Mouse (Mus musculus) retina, embryonic 14.5 days (tissue): ENCODE results near the gene Palld.

Experiments used
- DNase-seq: peaks from one replicate; pipeline ENCODE4 v3.0.0-alpha.2; 2015; ENCODE audit warnings: low spot score

The Palld gene

DNA sequence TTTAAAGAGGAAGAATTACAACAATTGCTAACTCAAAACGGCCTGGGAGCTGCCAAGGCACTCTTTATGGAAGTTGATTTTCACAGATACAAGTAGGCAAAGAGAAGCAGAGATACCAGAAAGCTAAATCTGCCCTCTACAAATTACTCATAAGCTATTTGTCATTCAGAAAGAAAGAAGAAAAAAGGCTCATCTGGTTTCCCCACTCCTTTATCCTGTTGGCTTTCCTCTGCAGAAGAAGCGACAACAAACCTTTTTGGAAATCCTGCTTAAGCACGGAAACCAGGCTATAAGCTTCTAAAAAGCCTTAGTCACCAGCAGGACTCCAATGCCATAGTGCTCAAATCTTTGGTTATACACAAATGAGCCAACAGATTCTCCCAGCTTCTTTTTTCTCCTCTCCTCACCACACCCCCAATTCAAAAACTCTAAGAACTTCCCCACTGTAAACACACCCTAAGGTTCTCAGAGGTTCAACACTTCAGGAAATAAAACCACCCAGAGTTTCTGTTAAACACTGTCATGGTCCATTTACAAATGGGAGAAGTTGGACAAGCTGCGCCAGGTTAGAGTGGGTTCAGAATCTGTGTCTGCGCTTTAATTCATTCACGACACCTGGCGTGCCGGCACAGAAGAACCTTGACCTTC is 349.6 kb downstream of the Palld start:
- DNase-seq = no peak

DNA sequence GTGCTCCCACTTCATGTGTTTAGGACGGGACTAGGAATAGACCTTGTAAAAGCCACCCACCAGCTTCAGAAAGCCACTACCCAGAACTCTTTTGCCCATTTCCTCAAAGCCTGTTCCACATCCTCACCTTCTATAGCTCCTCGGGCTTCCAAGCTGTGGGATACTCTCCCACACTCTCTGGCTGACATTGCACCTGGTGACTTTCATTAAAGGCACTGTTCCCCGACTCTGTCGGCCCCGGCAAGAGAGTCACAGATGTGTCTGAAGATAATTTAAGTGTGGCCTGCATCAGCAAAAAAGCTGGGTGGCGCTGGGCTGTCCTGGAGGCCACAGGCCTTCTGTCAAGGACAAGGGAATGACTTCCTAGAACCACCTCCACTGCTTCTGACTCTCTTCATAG is 350.3 kb downstream of the Palld start:
- DNase-seq = no peak

GRCm38 (mm10) chr8:61550006-61550748 is 352.3 kb downstream of the Palld start:
- DNase-seq = peak; percentile 7

DNA sequence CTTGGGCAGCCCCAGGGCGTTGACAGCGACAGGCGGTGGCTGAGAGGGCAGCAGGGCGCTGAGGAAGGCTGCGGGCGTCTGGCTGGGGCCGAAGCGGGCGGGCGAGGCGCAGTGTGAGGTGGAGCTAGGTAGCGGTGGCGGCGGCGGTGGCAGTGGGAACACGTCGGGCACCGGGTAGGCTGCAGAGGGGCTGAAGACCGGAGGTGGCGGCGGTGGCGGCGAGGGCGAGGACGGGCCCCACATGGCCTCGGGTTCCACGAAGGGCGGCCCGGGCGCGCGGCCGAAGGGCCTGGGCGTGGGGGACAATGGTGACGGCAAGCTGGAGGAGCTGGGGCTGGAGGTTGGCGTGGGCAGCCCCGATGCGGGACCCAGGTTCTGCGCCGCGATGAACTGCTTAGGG is 352.9 kb downstream of the Palld start:
- no peak for DNase-seq

DNA sequence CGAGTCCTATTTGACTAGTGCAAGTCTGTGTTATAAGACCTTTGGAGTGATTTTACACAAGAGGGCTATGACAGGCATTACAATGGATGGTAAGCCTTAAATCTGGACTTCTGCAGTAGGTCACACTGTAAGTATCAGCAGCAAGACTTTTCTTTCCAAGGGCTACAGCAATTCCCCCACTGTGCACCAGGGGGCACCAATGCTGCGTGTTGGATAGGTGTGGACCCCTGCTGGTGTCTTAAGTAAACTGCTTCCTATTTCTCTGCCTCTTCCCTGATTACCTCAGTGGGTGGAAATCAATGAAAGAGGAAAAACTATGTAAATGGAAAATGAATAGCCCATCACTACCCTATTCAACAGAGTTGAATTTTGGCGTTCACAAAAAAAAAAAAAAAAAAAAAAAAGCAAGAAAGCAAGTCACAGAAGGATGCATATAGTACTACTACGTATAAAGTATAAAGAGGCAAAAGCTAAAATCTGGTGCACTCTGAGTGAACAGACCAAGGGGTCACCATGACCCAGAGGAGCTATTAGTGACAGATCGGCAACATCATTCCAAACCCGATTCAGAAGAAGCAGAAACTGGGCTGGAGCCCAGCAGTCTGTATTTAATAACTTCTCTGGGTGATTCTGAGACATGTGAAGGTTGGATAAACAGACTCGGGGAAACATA is 362.5 kb downstream of the Palld start:
- peak; percentile 96 for DNase-seq

DNA sequence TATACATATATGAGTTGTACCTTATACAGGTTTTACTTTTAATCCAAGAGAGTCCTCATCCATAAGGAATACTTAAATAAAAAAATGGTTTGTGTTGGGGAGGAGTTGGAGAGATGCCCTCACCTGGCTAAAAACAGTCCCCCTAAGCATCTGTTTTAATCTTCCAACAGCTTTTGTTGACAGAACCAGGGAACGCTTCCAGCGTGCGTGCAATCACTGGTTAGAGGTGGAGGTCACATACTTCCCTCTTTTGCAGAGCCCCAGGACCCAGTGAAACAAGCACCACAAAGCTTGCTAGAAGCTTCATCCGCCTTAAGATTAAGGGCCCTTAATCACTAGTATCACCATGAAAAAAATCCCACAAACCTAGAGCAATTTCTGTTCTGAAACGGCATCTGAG is 365.0 kb downstream of the Palld start:
- DNase-seq = no peak

DNA sequence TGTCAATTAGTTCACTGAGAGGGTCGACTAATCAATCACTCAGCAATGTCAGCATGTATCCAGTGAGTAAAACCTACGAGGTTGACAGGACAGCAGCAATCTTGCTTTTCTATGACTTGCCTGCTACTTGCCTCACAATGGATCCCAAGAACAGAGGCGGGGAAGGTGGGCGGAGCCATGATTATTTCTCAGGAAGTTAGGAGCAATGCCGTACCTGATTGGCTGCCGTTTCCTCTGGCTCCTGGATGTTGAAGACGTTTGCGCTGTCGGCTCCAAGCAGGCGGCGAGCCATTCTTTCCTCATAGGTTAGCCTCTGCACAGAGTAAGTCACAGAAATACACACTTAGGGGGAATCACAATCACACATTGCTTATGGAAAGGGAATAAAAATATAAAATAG is 367.0 kb downstream of the Palld start:
- DNase-seq = no peak

- DNase-seq = no peak
These were observed 369.0 kb downstream of the Palld start for GRCm38 (mm10) chr8:61533356-61533926.

DNA sequence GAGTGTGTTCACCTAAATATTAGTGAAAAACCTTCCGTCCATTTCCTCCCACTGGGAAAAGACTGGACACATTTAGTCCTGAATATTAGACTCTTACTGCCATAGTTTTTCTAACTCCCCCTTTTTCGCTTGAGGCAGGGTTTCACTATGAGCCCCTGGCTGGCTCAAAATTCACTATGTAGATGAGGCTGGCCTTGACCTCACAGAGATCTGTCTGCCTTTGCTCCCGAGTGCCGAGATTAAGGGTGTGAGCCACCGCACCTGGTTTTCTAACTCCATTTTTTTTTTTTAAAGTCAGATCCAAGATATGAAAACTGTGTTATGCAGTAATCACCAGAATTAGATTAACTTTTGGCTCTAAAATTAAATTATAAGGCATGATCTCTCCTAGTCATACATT is 369.7 kb downstream of the Palld start:
- DNase-seq = no peak

DNA sequence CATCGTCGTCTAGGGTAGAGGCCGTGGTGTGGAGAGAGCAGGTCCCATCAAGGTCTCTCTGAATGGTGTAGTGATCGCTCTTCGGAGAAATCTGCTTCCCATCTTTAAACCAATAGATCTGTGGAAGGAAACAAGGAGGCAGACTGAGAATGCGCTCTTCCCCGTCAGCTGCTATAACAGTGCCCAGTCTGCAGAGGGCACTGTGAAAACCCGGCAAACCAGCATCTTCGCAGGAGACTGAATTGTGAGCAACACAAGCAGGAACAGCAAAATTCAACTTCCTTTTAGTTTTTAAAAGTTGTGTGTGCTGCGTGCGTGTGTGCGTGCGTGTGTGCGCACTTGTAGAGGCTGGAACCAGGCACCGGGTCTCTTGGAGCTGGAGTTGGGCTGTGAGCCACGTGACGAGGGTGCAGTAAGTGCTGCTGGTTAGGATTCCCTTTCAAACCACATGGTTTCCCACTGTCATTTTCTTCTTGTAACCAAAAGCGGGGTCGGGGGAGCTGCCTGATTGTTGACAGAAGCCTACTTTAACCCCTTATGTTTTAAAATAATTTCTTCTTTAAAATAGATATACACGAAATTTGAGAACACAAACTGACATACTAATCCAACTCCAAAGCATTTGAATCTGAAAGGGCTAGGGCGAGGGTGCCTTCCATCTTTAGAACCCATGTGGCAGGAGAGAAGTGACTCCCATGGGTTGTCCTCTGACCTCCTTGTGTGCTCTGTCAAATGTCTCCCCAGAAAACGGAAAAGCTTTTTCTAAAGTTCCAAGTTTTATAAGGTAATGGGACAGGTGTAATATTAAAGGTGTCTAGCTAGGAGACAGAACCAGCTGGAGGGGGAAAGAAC is 370.3 kb downstream of the Palld start:
- DNase-seq = no peak

DNA sequence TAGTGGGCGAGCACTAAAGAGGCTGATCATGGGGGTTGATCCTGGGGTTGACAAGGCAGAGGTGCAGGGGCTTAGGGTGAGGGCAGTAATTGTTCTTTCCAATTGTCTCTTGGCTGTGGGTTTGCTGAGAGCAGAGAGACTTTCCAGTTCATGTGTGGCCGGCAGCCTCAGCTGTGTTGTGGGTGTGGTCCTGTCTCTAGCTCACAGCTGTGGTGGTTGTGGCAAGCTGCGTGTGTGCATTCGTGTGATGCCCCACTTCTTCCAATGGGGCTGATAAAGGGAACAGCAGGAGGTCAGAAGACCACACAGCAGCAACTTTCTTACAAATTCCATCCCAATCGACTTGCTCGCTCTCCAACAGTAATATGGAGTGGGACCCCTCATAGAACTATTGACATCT is 373.8 kb downstream of the Palld start:
- DNase-seq = peak; percentile 24

GRCm38 (mm10) chr8:61528197-61528596 is 374.3 kb downstream of the Palld start:
- DNase-seq = no peak

- no peak for DNase-seq
These were observed 375.5 kb downstream of the Palld start for GRCm38 (mm10) chr8:61527037-61527436.

GRCm38 (mm10) chr8:61522132-61522531 is 380.4 kb downstream of the Palld start:
- DNase-seq = peak; percentile 72

- no peak for DNase-seq
These were observed 384.8 kb downstream of the Palld start for GRCm38 (mm10) chr8:61517502-61518185.

- DNase-seq = no peak
These were observed 385.6 kb downstream of the Palld start for GRCm38 (mm10) chr8:61516745-61517501.

DNA sequence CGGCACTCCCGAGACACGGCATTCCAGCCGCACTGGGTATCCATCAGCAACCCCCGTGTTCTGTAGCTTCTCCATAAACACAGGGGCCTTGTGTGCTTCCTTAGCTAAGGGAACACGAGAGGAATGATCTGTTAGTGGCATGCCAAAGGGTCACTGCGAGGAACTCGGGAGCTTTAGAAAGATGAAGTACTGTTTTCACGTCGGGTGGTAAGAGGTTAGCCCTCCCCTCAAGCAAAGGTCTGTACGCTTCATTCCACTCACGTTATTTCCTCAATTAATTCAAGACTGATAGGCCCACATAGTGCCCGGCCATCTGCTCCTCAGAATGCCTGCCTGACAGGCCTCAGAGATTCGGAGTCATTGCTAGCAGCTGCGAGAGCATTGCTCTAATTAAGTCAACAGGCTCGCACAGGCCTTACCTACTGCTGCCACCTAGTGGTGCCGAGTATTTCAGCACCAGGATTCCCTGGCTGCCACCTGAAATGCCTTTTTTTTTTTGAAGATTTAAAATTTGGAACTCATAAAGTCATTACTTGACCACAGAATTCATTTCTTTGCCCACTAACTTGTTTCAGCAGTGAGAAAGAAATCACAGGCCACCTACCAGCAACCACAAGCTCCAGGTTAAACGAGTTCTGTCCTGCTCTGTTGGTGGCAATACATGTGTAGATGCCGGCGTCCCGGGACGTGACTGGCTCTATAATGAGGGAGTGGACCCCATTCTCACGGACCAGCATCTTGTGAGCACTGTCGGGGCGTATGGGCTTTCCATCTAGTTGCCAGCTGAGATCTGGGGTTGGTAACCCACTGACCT is 386.4 kb downstream of the Palld start:
- DNase-seq = peak; percentile 96

GRCm38 (mm10) chr8:61515110-61515930 is 387.2 kb downstream of the Palld start:
- DNase-seq = peak; percentile 82

DNA sequence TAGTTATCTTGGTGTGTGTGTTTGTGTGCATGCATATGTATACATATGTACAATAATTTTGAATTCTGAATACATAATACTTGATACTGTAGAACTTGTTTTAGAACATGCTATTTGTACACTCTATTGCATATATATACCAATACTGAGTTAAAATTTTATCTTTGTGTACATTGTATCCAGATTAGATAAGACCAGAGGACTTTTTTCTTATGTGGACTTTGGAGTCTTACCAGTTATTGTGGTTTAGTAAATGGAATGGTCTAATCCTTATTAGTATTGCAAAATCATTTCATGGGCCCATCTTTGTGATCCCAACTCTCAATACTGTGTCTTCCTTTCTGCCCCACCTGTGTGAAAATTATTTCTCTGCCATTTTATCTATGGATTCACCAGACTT is 400.2 kb downstream of the Palld start:
- no peak for DNase-seq
